Mouse (Mus musculus) CH12F3 (cell line): ENCODE results near the gene Rarres2.
"Not testable (repeated sequence)": the region's sequence is repeated elsewhere in the genome, so short reads cannot be mapped to it uniquely, and the experiment has no call there.

Source experiments
- in situ Hi-C: fragments of 300-500 bp; cut with MboI; formaldehyde crosslinking; loops from 2 replicates; pipeline ENCODE4 v1.14.3; 2020; ENCODE audit warnings: low sequenced_read_pairs

Rarres2 gene

DNA sequence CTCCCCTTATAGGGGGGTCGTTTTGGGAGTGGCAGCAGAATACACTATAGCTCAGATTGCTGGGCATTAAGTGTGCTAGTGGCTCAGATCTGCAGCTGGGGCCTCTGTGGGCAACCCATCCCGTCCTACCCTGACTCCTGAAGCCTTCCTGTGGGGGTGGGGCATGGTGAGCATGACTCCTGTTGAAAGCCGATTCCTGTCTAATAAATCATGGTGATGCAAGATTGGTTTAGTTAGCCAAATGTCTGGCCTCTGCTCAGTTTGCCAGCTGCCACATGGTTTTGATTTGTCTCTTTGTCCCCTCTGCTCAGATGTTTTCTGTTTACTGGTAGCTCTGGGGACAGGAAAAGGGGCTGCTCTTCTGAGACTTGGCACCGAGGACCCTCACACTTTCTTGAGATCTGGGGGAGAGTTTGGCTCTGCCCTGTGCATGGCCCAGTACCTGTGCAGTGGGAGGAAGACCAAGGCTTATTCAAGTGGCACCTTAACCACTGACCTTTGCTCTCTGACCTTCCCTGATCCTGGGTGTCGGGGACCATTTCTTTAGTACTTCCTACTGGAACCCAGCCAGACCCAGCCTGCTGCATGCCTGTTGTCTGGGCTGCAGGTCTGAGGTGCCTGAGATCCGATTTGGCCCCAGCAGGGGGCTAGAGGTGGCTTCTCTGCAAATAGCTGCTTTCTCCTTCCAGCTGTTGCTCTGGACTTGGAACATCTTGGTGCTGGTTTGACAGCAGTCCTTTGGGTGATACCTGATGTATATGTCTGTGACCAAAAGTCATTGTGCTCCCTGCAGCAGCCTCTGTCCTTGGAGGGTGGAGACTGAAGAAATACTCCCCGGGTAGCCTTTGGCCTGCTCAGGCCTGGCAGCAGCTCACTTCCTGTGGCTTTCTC is 30.8 kb downstream of the Rarres2 start:
- in situ Hi-C loops, result no loop called here

DNA sequence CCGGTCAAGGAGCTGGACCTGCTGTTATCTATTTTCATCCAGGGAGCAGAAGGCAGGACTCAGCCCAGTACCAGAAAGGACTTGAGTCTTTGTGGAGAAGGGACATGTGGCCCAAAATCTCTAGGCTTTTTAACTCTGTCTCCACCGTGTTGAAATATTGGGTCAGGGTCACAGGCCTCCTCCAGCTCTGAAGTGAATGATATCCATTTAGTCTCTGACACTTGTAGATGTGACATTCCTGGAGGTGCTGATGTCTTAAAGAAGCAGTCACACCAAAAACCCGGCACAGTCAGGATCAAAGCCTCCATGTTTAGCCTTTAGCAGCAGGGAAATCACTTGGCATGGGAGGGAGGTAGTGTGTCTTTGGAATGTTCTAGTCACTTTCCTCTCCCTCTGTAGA is 31.9 kb downstream of the Rarres2 start:
- in situ Hi-C loops, result no loop called here

DNA sequence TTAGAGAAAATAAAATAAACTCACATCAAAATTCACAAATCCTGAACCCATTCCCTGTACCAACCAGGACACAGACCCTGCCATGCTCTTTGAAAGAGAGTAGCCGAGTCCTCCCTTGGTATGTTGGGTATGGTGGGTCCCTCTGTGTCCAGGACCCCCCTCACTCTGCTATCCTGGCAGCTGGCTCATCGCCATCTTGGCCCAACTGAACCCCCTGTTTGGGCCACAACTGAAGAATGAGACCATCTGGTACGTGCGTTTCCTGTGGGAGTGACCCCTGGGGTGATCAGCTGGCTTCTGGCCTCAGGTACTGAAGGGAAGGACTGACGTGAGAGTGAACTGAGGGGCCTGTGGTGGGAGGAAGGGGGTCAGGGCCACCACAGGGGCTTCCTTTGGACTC is 32.7 kb downstream of the Rarres2 start:
- in situ Hi-C loops, result no loop called here

DNA sequence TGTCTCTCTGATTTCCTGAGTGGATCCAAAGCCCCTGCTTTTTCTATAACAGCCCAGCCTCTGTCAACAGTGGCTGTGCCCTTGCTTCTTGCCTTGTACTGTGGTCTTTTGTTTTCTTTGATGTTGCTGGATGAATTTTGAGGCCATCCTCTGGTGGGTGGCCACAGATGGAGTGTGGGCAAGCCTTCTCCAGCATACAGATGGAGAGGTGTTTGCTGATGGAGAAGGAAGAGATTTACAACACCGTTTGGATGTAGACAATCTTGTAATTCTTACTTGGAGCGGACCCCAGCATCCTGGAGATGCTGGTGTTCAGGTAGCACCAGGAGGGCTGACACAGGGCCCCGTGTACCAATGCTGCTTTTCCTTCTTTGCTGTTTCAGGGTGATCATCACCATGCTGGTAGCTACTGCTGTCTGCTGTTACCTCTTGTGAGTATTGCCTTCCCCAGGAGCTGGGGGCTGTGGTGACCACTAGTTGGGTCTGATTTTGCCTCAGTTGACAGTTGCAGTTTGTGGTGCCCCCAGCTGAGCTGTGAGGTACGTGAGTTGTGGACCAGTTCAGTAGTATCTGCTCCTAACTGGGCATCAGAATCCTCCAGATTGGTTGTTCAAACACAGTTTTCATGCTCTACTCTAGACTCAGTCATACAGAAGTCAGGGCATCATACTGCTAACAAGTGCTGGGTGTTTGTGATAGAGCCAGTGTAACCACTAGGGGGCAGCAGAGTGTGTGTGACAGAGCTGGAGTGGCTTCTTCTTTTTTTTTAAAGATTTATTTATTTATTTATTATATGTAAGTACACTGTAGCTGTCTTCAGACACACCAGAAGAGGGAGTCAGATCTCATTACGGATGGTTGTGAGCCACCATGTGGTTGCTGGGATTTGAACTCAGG is 33.5 kb downstream of the Rarres2 start:
- in situ Hi-C loops, result no loop called here

DNA sequence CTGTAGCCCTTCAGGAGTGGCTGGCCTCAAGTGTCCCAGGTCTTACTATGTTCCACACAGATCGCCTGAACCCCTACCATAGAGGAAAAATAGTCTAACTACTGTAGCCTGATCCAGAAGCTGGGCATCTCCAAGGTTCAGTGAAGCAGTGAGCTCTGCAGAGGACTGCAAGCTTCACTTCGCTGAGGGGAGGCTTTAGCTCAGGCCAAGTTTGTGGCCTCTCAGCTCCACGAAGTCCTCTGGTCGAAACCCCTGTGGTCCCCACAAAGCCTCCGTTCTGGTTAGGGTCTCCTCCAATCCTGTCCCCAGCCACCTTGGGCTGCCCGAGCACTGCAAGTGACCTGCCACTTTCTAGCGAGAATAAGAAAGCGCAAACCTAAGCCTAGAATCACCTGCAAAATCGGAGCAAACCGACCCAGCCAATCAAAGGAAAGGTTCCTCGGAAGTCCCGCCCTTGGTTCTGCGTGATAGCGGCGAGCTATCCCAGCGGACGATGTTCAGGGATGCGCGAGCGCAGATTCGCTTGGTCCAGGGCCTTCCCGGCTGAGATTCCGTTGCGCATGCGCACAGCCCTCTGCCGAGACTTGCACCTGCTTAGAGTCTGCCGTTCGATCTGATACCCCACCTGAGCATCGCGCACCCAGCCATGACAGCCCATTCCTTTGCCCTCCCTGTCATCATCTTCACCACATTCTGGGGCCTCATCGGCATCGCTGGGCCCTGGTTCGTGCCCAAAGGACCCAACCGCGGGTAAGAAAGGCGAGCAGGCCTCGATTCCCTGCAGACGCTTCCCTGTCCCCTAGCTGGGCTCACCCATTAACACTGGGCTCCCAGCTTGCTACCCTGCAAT is 35.3 kb downstream of the Rarres2 start, which contains the start of gene Atp6v0e2:
Gene Atp6v0e2 (plus strand): TSS at position 511 of the 850 bp plus-strand sequence.
- in situ Hi-C loops, result no loop called here

DNA sequence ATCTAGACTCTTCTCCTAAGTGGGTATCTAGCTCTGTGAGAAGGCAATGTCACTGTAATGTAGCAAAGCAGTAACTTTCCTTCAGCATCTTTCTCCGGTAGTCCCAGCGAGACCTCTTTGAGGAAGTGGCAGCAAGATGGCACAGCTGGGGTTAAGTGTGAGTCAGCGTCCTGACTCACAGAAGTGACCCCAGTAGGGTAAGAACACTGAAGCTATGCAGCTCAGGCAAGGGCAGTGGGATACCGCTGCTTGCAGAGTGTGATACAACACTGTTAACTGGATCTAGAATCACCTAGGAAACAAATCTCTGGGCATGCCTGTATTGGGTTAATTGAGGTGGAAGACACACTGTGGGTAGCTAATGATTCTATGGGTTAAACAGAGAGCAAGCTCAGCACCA is 36.5 kb downstream of the Rarres2 start:
- in situ Hi-C loops, result no loop called here

DNA sequence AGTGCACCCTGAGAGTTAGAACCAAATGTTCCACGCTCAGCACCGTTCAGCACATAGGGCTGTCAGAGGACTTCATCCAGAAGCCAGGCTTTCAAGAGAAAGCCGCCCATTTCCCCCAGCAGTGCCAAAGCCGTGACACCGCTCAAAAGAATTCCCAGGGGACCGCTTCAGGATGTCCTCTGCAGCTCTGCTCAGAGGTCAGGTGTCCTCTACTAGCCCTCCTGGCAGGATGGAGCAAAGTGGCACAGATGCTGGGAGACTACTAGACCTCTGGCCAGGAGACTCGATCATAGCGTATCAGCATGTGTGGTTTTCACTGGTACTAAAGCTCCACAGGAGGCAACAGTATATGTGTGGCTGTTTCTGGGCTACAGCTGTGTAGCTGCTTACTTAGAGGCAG is 37.7 kb downstream of the Rarres2 start:
- in situ Hi-C loops, result no loop called here

DNA sequence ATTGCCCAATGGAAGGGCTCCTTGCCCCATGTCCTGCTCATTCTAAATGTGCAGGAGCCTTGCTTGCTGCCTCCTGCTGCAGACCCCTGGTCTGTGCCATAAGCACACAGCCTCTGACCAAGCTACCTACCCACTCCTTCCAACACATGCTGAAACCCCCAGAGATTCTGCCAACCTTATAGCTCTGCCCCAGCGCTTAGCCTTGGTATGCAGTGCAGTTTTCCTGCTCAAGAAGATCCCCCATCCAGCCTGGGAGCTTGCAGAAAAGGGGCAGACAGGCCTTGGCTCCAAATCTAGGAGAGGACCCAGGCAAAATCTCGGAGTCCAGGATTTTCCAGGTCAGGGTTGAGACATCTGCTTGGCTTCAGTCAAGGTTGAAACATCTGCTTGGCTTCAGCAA is 39.1 kb downstream of the Rarres2 start:
- in situ Hi-C loops, result no loop called here

DNA sequence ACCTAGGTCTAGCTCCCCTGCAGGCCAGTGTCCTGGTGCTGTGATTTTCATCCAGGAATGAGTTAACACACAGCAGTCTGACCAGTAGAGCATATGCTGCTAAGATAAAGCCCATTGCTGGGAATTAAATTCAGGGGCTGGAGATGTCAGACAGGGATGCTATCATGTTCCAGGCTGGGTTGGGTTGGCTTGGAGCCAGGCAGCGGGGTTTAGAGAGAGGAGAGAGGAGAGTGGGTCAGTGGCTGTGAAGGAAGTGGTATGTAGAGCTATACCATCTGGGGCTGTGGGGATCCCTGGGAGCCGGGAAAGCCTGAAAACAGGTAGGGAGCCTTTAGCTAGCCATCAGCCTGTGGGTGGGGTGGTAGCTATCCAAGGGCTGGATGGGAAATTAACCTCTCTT is 41.7 kb downstream of the Rarres2 start:
- in situ Hi-C loops, result no loop called here

DNA sequence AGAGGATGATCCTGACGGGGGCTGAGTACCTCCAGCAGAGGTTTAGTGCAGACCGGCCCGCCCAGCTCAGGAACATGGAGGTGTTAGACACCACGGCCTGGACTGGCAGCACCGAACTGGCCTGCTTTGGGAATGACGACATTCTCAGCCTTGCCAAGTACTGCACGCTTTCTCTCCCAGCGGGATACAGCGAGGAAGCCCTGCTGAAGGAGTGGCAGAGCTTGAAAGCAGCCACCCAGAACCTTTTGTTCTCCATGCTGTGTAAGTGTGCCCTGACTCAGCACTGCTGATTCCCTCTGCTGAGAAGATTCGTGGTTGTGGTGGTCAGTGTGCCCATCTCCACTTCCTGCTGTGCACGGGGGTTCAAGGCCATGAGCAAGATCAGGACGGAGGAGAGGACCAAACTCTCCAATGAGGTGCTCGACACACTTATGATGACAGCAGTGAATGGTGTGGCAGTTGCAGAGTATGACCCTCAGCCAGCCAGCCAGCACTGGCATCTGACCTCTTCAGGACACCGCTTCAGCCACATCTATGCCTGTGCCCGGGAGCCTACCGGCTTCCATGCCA is 42.6 kb downstream of the Rarres2 start:
- in situ Hi-C loops, result no loop called here

DNA sequence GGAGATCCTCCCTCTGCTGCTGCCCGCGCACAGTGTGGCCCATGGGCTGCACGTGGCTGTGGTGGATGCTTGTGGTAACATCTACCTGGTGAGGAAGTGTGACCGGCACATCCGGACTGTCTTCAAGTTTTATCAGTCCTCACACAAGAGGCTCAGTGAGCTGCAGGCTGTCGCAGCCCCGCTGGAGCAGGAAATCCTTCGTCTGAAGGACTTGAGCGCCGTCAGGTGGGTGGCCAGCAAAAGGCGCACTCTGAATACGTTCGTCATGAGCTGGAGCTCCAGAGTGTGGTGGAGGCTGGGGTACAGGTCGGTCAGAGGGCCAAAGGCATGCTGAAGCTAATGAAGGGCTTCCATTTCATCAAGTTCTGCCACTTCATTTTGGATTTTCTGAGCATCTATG is 43.3 kb downstream of the Rarres2 start:
- in situ Hi-C loops, result no loop called here

DNA sequence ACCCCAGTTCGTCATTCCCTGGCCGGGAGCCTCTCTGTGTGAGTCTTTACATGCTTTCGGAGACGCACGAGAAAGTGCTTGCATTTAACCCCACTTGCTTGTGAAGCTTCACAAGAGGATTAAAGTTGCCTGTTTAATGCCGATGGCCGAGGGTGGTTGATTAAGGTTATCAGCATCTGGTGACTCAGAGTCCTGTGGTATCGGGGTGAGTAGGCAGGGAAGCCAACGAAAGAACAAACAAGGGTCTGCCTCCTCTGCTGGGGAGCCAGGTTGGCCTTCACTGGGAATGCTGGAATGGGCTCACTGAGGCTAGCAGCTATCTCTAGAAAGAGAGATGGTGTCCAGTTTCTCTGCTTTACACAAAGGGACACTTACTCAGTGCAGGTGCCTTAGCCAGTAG is 44.7 kb downstream of the Rarres2 start:
- in situ Hi-C loops, result no loop called here

DNA sequence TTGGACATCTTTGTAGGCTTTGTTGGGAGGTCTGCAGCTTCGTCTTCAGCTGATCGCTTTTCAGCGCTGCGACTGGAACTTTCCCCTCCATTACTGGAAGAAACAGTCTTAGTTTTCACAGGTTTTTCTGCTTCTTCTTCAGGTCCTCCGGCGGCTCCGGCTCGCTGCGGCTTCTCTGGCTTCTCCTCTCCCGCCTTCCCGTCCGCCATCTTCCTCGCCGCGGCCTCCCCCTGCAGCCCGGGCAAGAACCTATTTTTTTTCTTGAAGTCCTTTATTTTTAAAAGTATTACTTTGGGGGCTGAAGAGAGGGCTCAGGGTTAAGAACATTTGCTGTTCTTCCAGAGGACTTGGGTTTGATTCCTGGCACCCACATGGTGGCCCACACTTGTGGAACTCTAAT is 47.7 kb downstream of the Rarres2 start:
- in situ Hi-C loops, result not testable (repeated sequence)
